8 mouse cellular contexts compared by ENCODE assay signal in the genomic region with DNA sequence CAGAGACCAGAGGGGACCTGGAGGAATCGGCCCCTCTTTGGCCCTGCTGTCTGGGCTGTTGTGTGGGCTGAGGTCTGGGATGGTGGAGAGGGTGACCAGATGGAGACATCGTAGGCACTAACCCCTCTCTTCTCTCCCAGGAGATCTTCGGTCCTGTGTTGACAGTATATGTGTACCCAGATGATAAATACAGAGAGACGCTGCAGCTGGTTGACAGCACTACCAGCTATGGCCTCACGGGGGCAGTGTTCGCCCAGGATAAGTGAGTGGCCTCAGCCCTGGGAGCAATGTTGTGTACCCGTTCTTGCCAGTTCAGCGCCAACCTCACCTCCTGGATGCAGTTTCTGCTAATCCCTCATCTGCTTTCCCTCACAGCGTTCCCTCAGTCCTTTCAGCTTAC. TPM values are rescaled to one million over a fixed set of nuclear protein-coding genes. Genes with fewer than 3 reads are reported as not detected.
DNase-seq lines count a peak whose midpoint lies in the region; ATAC-seq lines count a peak whose summit lies in the region.
"Had no signal": no experiment of that assay in that cellular context is flagged by ENCODE, and none has a peak within 500 bp of the region (broad histone marks: within the 10 kb centered on the region; RNA-seq: fewer than 3 reads in every experiment).

No protein-coding gene starts in this region.

- no peak overlapping the region for H3K9ac ChIP-seq in forebrain, embryonic 15.5 days (replicated peaks)
- no peak overlapping the region for H3K9ac ChIP-seq in hindbrain, embryonic 14.5 days
- H3K9ac ChIP-seq in midbrain, embryonic 15.5 days: no peak overlapping the region

- intact Hi-C loops in left cerebral cortex, postnatal 14 days (cut with DNase I): loop anchor here (1.0 to 2.0 kb wide), 2 partner anchors 27 to 214 kb away; no protein-coding TSS in a partner anchor

- peak; percentile 48 for DNase-seq in T-cell, adult 2 months (ENCODE audit: low spot score)
- peak; percentile 73 for DNase-seq in cerebellum, adult 11 months
- peak; percentile 91 for DNase-seq in hindbrain, embryonic 14.5 days (ENCODE audit: low spot score)
- peak; percentile 78 to 87 for DNase-seq in left cerebral cortex, postnatal 14 days (ENCODE audit: low spot score in 2 of 2)
- DNase-seq in spleen, postnatal 14 days (ENCODE audit: low spot score in 2 of 2): peak; percentile 44 to 65

- 16% methylated on average over 9 of the region's 9 CpGs for WGBS in forebrain, embryonic 15.5 days
- 14% methylated on average over 9 of the region's 9 CpGs for WGBS in hindbrain, embryonic 14.5 days
- 16% methylated on average over 9 of the region's 9 CpGs for WGBS in midbrain, embryonic 15.5 days

- H3K27ac ChIP-seq in forebrain, embryonic 15.5 days (replicated peaks): no peak overlapping the region
- H3K27ac ChIP-seq in hindbrain, embryonic 14.5 days: no peak overlapping the region
- no peak overlapping the region for H3K27ac ChIP-seq in midbrain, embryonic 15.5 days

- H3K27me3 ChIP-seq in forebrain, embryonic 15.5 days: peaks cover 5% of the 10 kb centered on the region; the same call in 1 of the 2 replicates
- peaks cover 17% of the 10 kb centered on the region for H3K27me3 ChIP-seq in hindbrain, embryonic 14.5 days (ENCODE audit: control insufficient read depth, insufficient read depth, low read length)
- peaks cover 6% of the 10 kb centered on the region; the same call in 1 of the 2 replicates for H3K27me3 ChIP-seq in midbrain, embryonic 15.5 days (replicated peaks)

- H3K4me3 ChIP-seq in forebrain, embryonic 15.5 days: no peak overlapping the region
- H3K4me3 ChIP-seq in hindbrain, embryonic 14.5 days (replicated peaks; ENCODE audit: low read length): no peak overlapping the region
- H3K4me3 ChIP-seq in midbrain, embryonic 15.5 days: no peak overlapping the region

- peaks cover 15% of the 10 kb centered on the region for H3K36me3 ChIP-seq in forebrain, embryonic 15.5 days
- peaks cover 30% of the 10 kb centered on the region for H3K36me3 ChIP-seq in hindbrain, embryonic 14.5 days (replicated peaks; ENCODE audit: control insufficient read depth, insufficient read depth)
- H3K36me3 ChIP-seq in midbrain, embryonic 15.5 days (replicated peaks): peaks cover 6% of the 10 kb centered on the region

- ATAC-seq in forebrain, embryonic 15.5 days (replicated peaks): peak; percentile 54
- peak; percentile 38; the same call in 1 of the 2 replicates for ATAC-seq in hindbrain, embryonic 14.5 days (ENCODE audit: low FRiP score)
- ATAC-seq in midbrain, embryonic 15.5 days (replicated peaks): peak; percentile 41

- no peaks in the 10 kb centered on the region for H3K9me3 ChIP-seq in forebrain, embryonic 15.5 days
- no peaks in the 10 kb centered on the region for H3K9me3 ChIP-seq in hindbrain, embryonic 14.5 days (ENCODE audit: control insufficient read depth, low read length)
- no peaks in the 10 kb centered on the region for H3K9me3 ChIP-seq in midbrain, embryonic 15.5 days

- peaks cover 7% of the 10 kb centered on the region for H3K4me1 ChIP-seq in forebrain, embryonic 15.5 days
- H3K4me1 ChIP-seq in hindbrain, embryonic 14.5 days (replicated peaks; ENCODE audit: control insufficient read depth, insufficient read depth, low read length): peaks cover 21% of the 10 kb centered on the region
- peaks cover 24% of the 10 kb centered on the region for H3K4me1 ChIP-seq in midbrain, embryonic 15.5 days

- H3K4me2 ChIP-seq in forebrain, embryonic 15.5 days (replicated peaks): no peak overlapping the region
- no peak overlapping the region for H3K4me2 ChIP-seq in hindbrain, embryonic 14.5 days (replicated peaks)
- no peak overlapping the region for H3K4me2 ChIP-seq in midbrain, embryonic 15.5 days

RNA-seq across cellular contexts. Expression of a gene that starts 9.4 kb away (rescaled TPM):
- not detected in 2 replicates for polyA plus RNA-seq in forebrain, embryonic 15.5 days (2015; fragmentation: Nextera tagmentation; extraction: Ambion mirVana)
- polyA plus RNA-seq in hindbrain, embryonic 14.5 days (2014; fragmentation: Nextera tagmentation; extraction: Ambion mirVana): not detected in 2 replicates
- total RNA-seq in left cerebral cortex, postnatal 14 days (2021): not detected
- not detected in 2 replicates for polyA plus RNA-seq in midbrain, embryonic 15.5 days (2015; fragmentation: Nextera tagmentation; extraction: Ambion mirVana)
- polyA plus RNA-seq: lung, embryonic 16.5 days had no signal

RNA-seq across cellular contexts. Expression of a gene that starts 21.3 kb away (rescaled TPM):
- polyA plus RNA-seq in forebrain, embryonic 15.5 days (2015; fragmentation: Nextera tagmentation; extraction: Ambion mirVana): 27.7 and 29.5 TPM in 2 replicates
- 18.1 and 18.8 TPM in 2 replicates for polyA plus RNA-seq in hindbrain, embryonic 14.5 days (2014; fragmentation: Nextera tagmentation; extraction: Ambion mirVana)
- total RNA-seq in left cerebral cortex, postnatal 14 days (2021): 10 to 100 TPM; 17.4 to 18.1 TPM
- 27.1 and 32.0 TPM in 2 replicates for polyA plus RNA-seq in midbrain, embryonic 15.5 days (2015; fragmentation: Nextera tagmentation; extraction: Ambion mirVana)

RNA-seq across cellular contexts. Expression of a gene that starts 41.0 kb away (rescaled TPM):
- not detected in 2 replicates for polyA plus RNA-seq in forebrain, embryonic 15.5 days (2015; fragmentation: Nextera tagmentation; extraction: Ambion mirVana)
- 0.07 TPM in 1 of 2 replicates, not detected in the other for polyA plus RNA-seq in hindbrain, embryonic 14.5 days (2014; fragmentation: Nextera tagmentation; extraction: Ambion mirVana)
- not detected for total RNA-seq in left cerebral cortex, postnatal 14 days (2021)
- polyA plus RNA-seq in midbrain, embryonic 15.5 days (2015; fragmentation: Nextera tagmentation; extraction: Ambion mirVana): not detected in 2 replicates
